Mouse (Mus musculus) urinary bladder, postnatal 0 days (tissue): ENCODE results near the gene Vpreb1. TPM values are rescaled to one million over a fixed set of nuclear protein-coding genes. Genes with fewer than 3 reads are reported as not detected.

Source experiments
- polyA plus RNA-seq: library from polyadenylated mRNA; unstranded; fragments of >200 nt; fragmentation: Nextera tagmentation; extraction: Ambion mirVana; gene quantifications from 2 replicates; pipeline ENCODE4 v1.2.1, GENCODE M21; 2015

Gene Vpreb1
- polyA plus RNA-seq, result 0.79 and 1.4 TPM in 2 replicates

DNA sequence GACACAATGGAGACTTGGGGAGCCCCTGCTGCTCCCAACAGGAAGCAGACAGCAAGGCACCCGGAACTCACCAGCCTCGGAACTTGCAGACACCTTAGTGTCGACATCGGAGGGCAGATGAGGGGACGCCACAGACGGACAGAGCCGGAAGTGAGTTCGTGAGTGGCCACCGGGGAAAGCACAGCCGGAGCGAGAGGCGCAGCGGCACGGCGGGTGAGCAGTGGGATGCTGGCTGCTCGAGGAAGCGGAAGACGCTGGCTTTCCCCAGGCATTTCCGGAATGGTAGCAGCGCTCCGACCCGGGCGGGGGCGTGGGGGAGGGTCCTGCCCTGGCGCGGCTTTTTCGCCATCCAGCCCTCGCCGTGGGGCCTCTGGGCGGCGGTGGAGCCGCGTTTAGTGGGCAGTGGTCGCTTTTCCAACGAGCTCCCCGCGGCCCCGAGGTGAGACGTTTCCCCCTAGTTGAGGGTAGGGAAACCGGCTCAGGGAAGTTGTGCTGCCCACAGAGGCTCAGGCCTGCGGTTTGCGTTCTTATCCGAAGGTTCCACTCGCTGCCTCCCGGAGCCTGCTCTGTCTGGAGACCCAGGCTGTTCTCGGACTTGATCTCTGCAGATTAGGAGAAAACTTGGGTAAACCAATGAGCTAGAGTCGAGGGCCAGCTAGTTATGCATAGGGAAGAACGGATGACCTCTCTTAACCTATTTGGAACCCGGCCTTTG is at the start of gene Vpreb1, which contains the start of gene Top3b:
TSS of gene Vpreb1 (minus strand) at position 227 of the 715 bp plus-strand sequence.
TSS of gene Top3b (plus strand) at position 120 of the 715 bp plus-strand sequence.

DNA sequence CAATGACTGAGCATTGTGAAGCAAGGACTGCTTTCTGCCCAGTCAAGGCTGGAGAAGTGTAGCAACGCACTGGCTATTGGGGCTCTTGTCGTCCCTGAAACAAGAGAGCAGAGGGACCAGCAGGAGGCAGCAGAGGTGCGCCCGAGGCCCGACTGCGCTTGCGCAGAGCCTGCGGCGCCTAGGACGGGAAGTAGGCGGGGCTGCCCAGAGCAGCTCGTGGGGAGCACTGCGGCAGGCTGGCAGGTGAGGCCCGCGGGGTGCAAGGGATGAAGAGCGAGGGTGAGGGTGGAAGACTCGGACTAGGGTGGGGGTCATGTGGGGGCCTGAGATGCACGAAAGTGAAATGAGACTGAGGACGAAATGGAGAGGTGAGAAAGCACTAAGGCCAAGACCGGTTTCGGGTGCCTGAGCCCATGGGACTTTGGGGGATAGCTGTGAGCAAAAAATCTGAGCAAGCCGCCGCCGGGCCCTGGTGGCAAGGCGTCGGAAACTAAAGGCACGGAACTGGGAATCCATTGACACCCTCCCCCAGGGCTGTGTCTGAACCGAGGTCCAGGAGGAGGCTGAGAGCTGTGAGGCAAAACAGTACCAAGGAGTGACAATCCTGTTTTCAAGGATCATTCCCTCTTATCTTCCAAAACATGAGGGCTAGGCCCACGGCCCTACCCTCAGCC is 25.9 kb upstream of the Vpreb1 start, which contains the start of gene Ppm1f:
TSS of gene Ppm1f (plus strand) at position 88 of the 674 bp plus-strand sequence.

DNA sequence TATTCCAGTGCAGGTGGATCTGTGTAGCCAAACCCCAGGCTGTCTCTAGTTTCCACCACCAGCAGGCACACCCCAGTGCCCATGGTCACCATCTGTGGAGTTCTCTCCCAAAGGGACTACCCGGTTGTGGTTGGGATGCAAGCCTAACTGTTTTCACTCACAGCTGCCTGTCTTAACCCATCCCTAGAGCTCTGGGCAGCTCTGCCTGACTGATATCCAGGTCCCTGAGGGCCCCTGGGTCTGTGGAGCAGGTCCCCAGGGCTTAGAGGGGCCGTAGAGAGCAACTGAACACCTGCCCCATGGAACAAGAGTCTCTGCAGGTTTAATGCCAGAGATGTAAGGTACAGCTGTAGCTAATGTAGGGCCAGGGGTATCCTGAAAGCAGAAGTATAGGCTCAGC is 6.7 kb downstream of the Vpreb1 start, which contains the start of gene Igll1:
TSS of gene Igll1 (minus strand) at position 8 of the 400 bp plus-strand sequence.

DNA sequence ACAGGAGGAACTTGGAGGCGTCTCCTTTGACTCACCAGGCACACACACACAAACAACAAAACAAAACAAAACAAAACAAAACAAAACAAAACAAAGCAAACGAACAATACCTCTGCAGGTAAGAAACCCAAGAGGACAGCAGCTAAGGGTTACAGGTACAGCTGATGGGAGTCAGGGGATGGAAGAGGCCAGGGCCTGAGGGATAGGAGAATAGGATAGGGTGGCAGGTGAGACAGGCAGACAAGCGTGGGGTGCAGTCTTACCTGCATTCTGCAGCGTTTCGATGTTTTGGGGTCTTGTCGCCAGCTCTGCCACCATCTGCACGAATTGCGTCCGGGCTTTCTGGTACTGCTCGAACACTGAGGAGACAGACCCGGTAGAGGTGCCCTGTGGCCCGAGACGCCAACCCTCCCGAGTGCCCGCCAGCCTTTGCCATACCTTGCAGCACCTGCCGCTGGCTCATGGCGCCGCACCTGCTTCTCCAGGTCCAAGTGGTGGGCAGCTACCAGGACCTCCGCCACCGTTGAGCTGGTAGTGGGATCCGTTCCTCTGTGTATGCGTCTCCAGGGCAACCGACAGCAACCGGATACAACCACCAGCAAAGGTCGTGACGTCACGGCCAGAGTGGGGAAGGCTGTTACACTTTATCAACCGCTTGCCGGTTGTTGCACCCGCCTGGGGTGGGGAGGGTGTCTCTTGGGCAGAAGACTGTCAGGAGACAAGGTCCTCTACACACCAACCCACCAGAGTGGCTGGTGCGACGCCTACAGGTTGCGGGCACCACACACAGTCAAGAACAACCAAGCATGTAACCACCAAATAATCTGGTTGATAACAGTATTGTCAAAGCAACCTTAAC is 41.7 kb downstream of the Vpreb1 start, which contains the start of gene Spag6l:
TSS of gene Spag6l (minus strand) at position 700 of the 859 bp plus-strand sequence.

Other genes with a start within 250 kb of the Vpreb1 start
- not detected in 2 replicates for gene Olfr19, start 194.4 kb downstream of the Vpreb1 start, polyA plus RNA-seq
- not detected in 2 replicates for gene Spag6l, start 41.4 kb downstream of the Vpreb1 start, polyA plus RNA-seq
- not detected in 2 replicates for gene Igll1, start 6.9 kb downstream of the Vpreb1 start, polyA plus RNA-seq
- 35.3 and 37.2 TPM in 2 replicates for gene Top3b, start 107 bp downstream of the Vpreb1 start, polyA plus RNA-seq
- gene Ppm1f, start 25.6 kb upstream of the Vpreb1 start, polyA plus RNA-seq, result 8.2 and 8.5 TPM in 2 replicates
- 128 and 140 TPM in 2 replicates for gene Mapk1, start 112.5 kb upstream of the Vpreb1 start, polyA plus RNA-seq
- gene Ypel1, start 198.9 kb upstream of the Vpreb1 start, polyA plus RNA-seq, result 3.8 and 4.5 TPM in 2 replicates
- gene Ppil2, start 240.4 kb upstream of the Vpreb1 start, polyA plus RNA-seq, result 63.4 and 70.7 TPM in 2 replicates